In genomic region chr13:24735608-24736131, GRCm38 (mm10) we compare ENCODE assay signal across 25 mouse cellular contexts. TPM values are rescaled to one million over a fixed set of nuclear protein-coding genes. Genes with fewer than 3 reads are reported as not detected.
A peak's percentile ranks its signal among the peaks of the same experiment; 100 is the strongest.
DNase-seq lines count a peak whose midpoint lies in the region; ATAC-seq and TF ChIP-seq lines count a peak whose summit lies in the region.
"Had no signal": no experiment of that assay in that cellular context is flagged by ENCODE, and none has a peak within 500 bp of the region (broad histone marks: within the 10 kb centered on the region; RNA-seq: fewer than 3 reads in every experiment).

No protein-coding gene starts in this region.

- no peak for TF ChIP-seq EP300 in heart, postnatal 0 days (IDR thresholded peaks at IDR 0.05; ENCODE audit: low read depth)
- no peak for TF ChIP-seq EP300 in MEL (IDR thresholded peaks at IDR 0.05; ENCODE audit: low read depth in 1 of 2, low read length in 2 of 2)

- H3K27ac ChIP-seq in heart, postnatal 0 days (ENCODE audit: low read depth): peak overlapping the region; percentile 54
- no peak overlapping the region for H3K27ac ChIP-seq in MEL (ENCODE audit: control insufficient read depth, low read depth, low read length)
- H3K27ac ChIP-seq in intestine, embryonic 15.5 days: no peak overlapping the region
- H3K27ac ChIP-seq: forebrain, embryonic 12.5 days; hindbrain, embryonic 12.5 days; kidney, embryonic 15.5 days; limb, embryonic 10.5 days; liver, embryonic 12.5 days had no signal

- no peaks in the 10 kb centered on the region for H3K9me3 ChIP-seq in heart, postnatal 0 days (replicated peaks; ENCODE audit: control insufficient read depth, low read length)
- H3K9me3 ChIP-seq in MEL (replicated peaks; ENCODE audit: insufficient read depth, low read length): no peaks in the 10 kb centered on the region
- no peaks in the 10 kb centered on the region for H3K9me3 ChIP-seq in intestine, embryonic 15.5 days
- H3K9me3 ChIP-seq: forebrain, embryonic 12.5 days; hindbrain, embryonic 12.5 days; kidney, embryonic 15.5 days; limb, embryonic 10.5 days; liver, embryonic 12.5 days had no signal

- TF ChIP-seq CTCF in heart, postnatal 0 days (IDR thresholded peaks at IDR 0.05; ENCODE audit: low read depth): no peak
- TF ChIP-seq CTCF in MEL (IDR thresholded peaks at IDR 0.05 in 2 of 3, conservative IDR thresholded peaks at IDR 0.05 in 1 of 3; ENCODE audit: control insufficient read depth in 1 of 3, insufficient read depth in 1 of 3, low read depth in 2 of 3, low read length in 3 of 3, poor library complexity in 1 of 3, severe bottlenecking in 1 of 3): no peak

- no peak for TF ChIP-seq RAD21 in MEL (IDR thresholded peaks at IDR 0.05; ENCODE audit: low read depth, low read length)

- peak; percentile 85 for ATAC-seq in heart, postnatal 0 days (ENCODE audit: insufficient read depth, low read depth)
- peak; percentile 55; the same call in 1 of the 2 replicates for ATAC-seq in intestine, embryonic 15.5 days
- ATAC-seq in erythroblast, adult 5-6 weeks (replicated peaks; ENCODE audit: low FRiP score, poor library complexity, severe bottlenecking): no peak
- ATAC-seq: inflammation-experienced regulatory T-cells, adult 6 months; liver, embryonic 12.5 days had no signal

- peak; percentile 15 for DNase-seq in adrenal gland, adult 8-10 months
- no peak for DNase-seq in adrenal gland, postnatal 4 days (ENCODE audit: low spot score in 2 of 2)
- peak; percentile 84 for DNase-seq in heart, postnatal 0 days (ENCODE audit: low spot score)
- DNase-seq in heart, adult 8-10 months (ENCODE audit: low spot score): no peak
- DNase-seq in MEL (ENCODE audit: low read depth, low spot score): peak; percentile 43
- no peak for DNase-seq in embryo, embryonic 10 days (ENCODE audit: low spot score)
- DNase-seq: B cell, adult 2 months; cerebellum, adult 9-10 months; embryo, embryonic 11 days; gastrocnemius, postnatal 36 days; lung, postnatal 14 days; right cerebral cortex, postnatal 14 days had no signal

- peaks cover 16% of the 10 kb centered on the region; the same call in 1 of the 2 replicates for H3K36me3 ChIP-seq in heart, postnatal 0 days (replicated peaks; ENCODE audit: control insufficient read depth, insufficient read depth, low read length)
- peaks cover 0 to 3% of the 10 kb centered on the region in 2 experiments; a peak in 2 of 4 replicates for H3K36me3 ChIP-seq in MEL (ENCODE audit: control insufficient read depth in 1 of 2, insufficient read depth in 2 of 2, low read length in 2 of 2)
- H3K36me3 ChIP-seq in intestine, embryonic 15.5 days: no peaks in the 10 kb centered on the region
- H3K36me3 ChIP-seq: forebrain, embryonic 12.5 days; hindbrain, embryonic 12.5 days; kidney, embryonic 15.5 days had no signal

- 27% methylated on average over 6 of the region's 6 CpGs for WGBS in heart, postnatal 0 days
- WGBS in intestine, embryonic 15.5 days: 67% methylated on average over 6 of the region's 6 CpGs

- H3K79me2 ChIP-seq in MEL (ENCODE audit: control insufficient read depth, insufficient read depth, low read length, poor library complexity): no peaks in the 10 kb centered on the region

- H3K27me3 ChIP-seq in heart, postnatal 0 days (ENCODE audit: control insufficient read depth, insufficient read depth, low read length): no peaks in the 10 kb centered on the region
- no peaks in the 10 kb centered on the region for H3K27me3 ChIP-seq in MEL (ENCODE audit: control insufficient read depth in 1 of 2, insufficient read depth in 2 of 2, low read length in 2 of 2)
- no peaks in the 10 kb centered on the region for H3K27me3 ChIP-seq in intestine, embryonic 15.5 days (replicated peaks)
- H3K27me3 ChIP-seq: forebrain, embryonic 12.5 days; hindbrain, embryonic 12.5 days; kidney, embryonic 15.5 days; liver, embryonic 12.5 days had no signal

- H3K4me2 ChIP-seq in heart, postnatal 0 days (ENCODE audit: low read depth, low read length): no peak overlapping the region
- no peak overlapping the region for H3K4me2 ChIP-seq in intestine, embryonic 15.5 days (replicated peaks)
- H3K4me2 ChIP-seq: forebrain, embryonic 12.5 days; hindbrain, embryonic 12.5 days; kidney, embryonic 15.5 days; liver, embryonic 12.5 days; midbrain, embryonic 11.5 days had no signal

- peaks cover 13% of the 10 kb centered on the region for H3K4me1 ChIP-seq in heart, postnatal 0 days (ENCODE audit: control insufficient read depth, insufficient read depth)
- peaks cover 0 to 3% of the 10 kb centered on the region in 2 experiments; a peak in 1 of 4 replicates for H3K4me1 ChIP-seq in MEL (ENCODE audit: control insufficient read depth in 1 of 2, insufficient read depth in 2 of 2, low read length in 2 of 2)
- no peaks in the 10 kb centered on the region for H3K4me1 ChIP-seq in intestine, embryonic 15.5 days (replicated peaks)
- H3K4me1 ChIP-seq: forebrain, embryonic 12.5 days; hindbrain, embryonic 12.5 days; kidney, embryonic 15.5 days; limb, embryonic 10.5 days; liver, embryonic 12.5 days had no signal

- no peak overlapping the region for H3K4me3 ChIP-seq in heart, postnatal 0 days (ENCODE audit: low read depth, low read length)
- H3K4me3 ChIP-seq in MEL (ENCODE audit: control insufficient read depth in 1 of 2, insufficient read depth in 1 of 2, low read depth in 2 of 2, low read length in 2 of 2): no peak overlapping the region
- H3K4me3 ChIP-seq in intestine, embryonic 15.5 days (replicated peaks): no peak overlapping the region
- H3K4me3 ChIP-seq: forebrain, embryonic 12.5 days; hindbrain, embryonic 12.5 days; kidney, embryonic 15.5 days; limb, embryonic 10.5 days; liver, embryonic 12.5 days had no signal

- no peak overlapping the region for H3K9ac ChIP-seq in heart, postnatal 0 days (replicated peaks; ENCODE audit: low read depth, low read length)
- no peak overlapping the region for H3K9ac ChIP-seq in MEL (ENCODE audit: control insufficient read depth, low read depth, low read length, poor library complexity, severe bottlenecking)
- no peak overlapping the region for H3K9ac ChIP-seq in intestine, embryonic 15.5 days
- H3K9ac ChIP-seq: forebrain, embryonic 12.5 days; hindbrain, embryonic 12.5 days; kidney, embryonic 15.5 days; liver, embryonic 12.5 days had no signal

- no peak for TF ChIP-seq POLR2A in MEL (IDR thresholded peaks at IDR 0.05; ENCODE audit: control insufficient read depth in 1 of 2, insufficient read depth in 1 of 2, low read depth in 1 of 2, low read length in 2 of 2, poor library complexity in 1 of 2)

TF ChIP-seq in MEL, 35 proteins besides CTCF, POLR2A, EP300 and RAD21:
- no peak for TF ChIP-seq USF2 (IDR thresholded peaks at IDR 0.05; ENCODE audit: borderline replicate concordance in 1 of 2, insufficient read depth in 1 of 2, low read depth in 1 of 2, low read length in 2 of 2)
- TF ChIP-seq GATA1 (IDR thresholded peaks at IDR 0.05; ENCODE audit: low read depth, low read length): 0 out of 2 replicates have a peak, but pooled peaks have one; percentile 2
- TF ChIP-seq HCFC1 (IDR thresholded peaks at IDR 0.05; ENCODE audit: low read depth, low read length): no peak
- no peak for TF ChIP-seq USF1 (IDR thresholded peaks at IDR 0.05; ENCODE audit: low read depth, low read length)

RNA-seq across cellular contexts. Expression of gene Armh2, which starts 5.4 kb away (rescaled TPM):
- total RNA-seq in adrenal gland, adult 8-10 months (2022): not detected
- total RNA-seq in adrenal gland, postnatal 4 days (2021): not detected
- total RNA-seq in heart, postnatal 0 days (2014; rRNA removed; ENCODE audit: low replicate concordance): not detected in 2 replicates
- polyA plus RNA-seq in heart, postnatal 0 days (2015; fragmentation: Nextera tagmentation; extraction: Ambion mirVana): not detected in 2 replicates
- total RNA-seq in heart, adult 8-10 months (2022): not detected
- total RNA-seq in MEL (2012; rRNA removed): not detected in 2 replicates
- under 1 TPM in 1 of 2 experiments, not detected in 1; 0.19 TPM for polyA plus RNA-seq in MEL (2012; ENCODE audit: insufficient read depth in 1 of 2, insufficient read length in 2 of 2, low read depth in 1 of 2, low replicate concordance in 2 of 2, missing spikeins in 1 of 2)
- not detected in 2 replicates for polyA plus RNA-seq in intestine, embryonic 15.5 days (2015; fragmentation: Nextera tagmentation; extraction: Ambion mirVana)
- total RNA-seq in erythroblast, adult 5-6 weeks (2015; ENCODE audit: low replicate concordance): not detected in 2 replicates
- 2.0 TPM in 1 of 2 replicates, not detected in the other for total RNA-seq in erythroblast, adult 5-6 weeks (2017; ENCODE audit: low replicate concordance)
- total RNA-seq: gastrocnemius, postnatal 36 days; layer of hippocampus, adult 18-20 months had no signal
- polyA plus RNA-seq: forebrain, embryonic 12.5 days; hindbrain, embryonic 12.5 days; kidney, embryonic 15.5 days; limb, embryonic 10.5 days; neural tube, embryonic 14.5 days; spleen, adult 2 months; stomach, embryonic 16.5 days had no signal

RNA-seq across cellular contexts. Expression of gene Gmnn, which starts 26.1 kb away (rescaled TPM):
- total RNA-seq in adrenal gland, adult 8-10 months (2022): 10 to 100 TPM in 2 of 4 experiments, 1 to 10 TPM in 2; 5.3 to 12.5 (median 9.4) TPM
- total RNA-seq in adrenal gland, postnatal 4 days (2021): 10 to 100 TPM; 29.1 to 31.7 TPM
- total RNA-seq in heart, postnatal 0 days (2014; rRNA removed; ENCODE audit: low replicate concordance): 28.2 and 29.8 TPM in 2 replicates
- 71.7 and 81.1 TPM in 2 replicates for polyA plus RNA-seq in heart, postnatal 0 days (2015; fragmentation: Nextera tagmentation; extraction: Ambion mirVana)
- total RNA-seq in heart, adult 8-10 months (2022): 10 to 100 TPM; 48.1 to 77.5 (median 69.4) TPM
- total RNA-seq in MEL (2012; rRNA removed): 119 and 127 TPM in 2 replicates
- polyA plus RNA-seq in MEL (2012; ENCODE audit: insufficient read depth in 1 of 2, insufficient read length in 2 of 2, low read depth in 1 of 2, low replicate concordance in 2 of 2, missing spikeins in 1 of 2): 100 to 1,000 TPM; 129 to 155 TPM
- 106 and 115 TPM in 2 replicates for polyA plus RNA-seq in intestine, embryonic 15.5 days (2015; fragmentation: Nextera tagmentation; extraction: Ambion mirVana)
- 87.6 and 105 TPM in 2 replicates for total RNA-seq in erythroblast, adult 5-6 weeks (2015; ENCODE audit: low replicate concordance)
- 108 and 135 TPM in 2 replicates for total RNA-seq in erythroblast, adult 5-6 weeks (2017; ENCODE audit: low replicate concordance)

Comparison
In these comparisons a context has a peak if more than half of its experiments do, and no peak if none do; other contexts are left out.
1. DNase-seq: peak in adrenal gland, adult 8-10 months (single experiment), heart, postnatal 0 days (single experiment) and MEL (single experiment); none in adrenal gland, postnatal 4 days (0 of 2), heart, adult 8-10 months (single experiment) and embryo, embryonic 10 days (single experiment).